Mouse (Mus musculus): ENCODE data around the gene Golt1a.

Gene Golt1a

DNA sequence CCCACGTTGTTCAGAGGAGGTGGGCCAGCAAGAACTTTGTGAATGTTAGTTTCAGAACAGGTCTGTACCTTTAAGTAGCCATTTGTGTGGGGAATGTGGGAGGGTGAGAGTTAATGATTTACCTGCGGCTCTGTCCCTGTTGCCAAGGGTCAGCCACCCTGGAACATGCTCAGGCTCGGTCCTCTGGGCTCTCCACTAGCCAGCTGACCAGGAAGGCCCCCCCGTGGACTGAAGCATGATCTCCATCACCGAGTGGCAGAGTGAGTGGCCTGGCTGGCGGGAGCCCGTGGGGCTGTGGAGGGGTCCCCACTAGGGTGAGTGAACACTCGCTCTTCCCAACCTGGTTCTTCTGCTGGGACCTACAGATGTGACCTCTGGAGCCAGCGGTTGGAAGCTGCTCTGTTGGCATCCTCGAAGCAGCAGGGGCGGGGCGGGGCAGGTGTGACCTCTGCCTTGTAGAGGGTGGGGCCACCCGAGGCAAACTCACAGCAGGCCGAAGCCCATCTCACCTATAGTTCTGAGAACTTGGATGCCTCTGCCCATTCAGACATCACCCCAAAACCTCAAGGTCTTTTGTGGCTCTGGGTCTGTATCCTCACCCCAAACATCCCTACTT lies at the start of gene Golt1a:
TSS of gene Golt1a (plus strand) at position 149 of the 616 bp plus-strand sequence.
- no peak for DNase-seq (ENCODE audit: low spot score)

- DNase-seq (ENCODE audit: low spot score), result no peak
These were observed 47.0 kb upstream of the Golt1a start for GRCm38 (mm10) chr1:133262628-133263027.

- DNase-seq (ENCODE audit: low spot score), result no peak
These were observed 46.5 kb upstream of the Golt1a start for GRCm38 (mm10) chr1:133263134-133263533.

GRCm38 (mm10) chr1:133264367-133264766 lies 45.2 kb upstream of the Golt1a start:
- no peak for DNase-seq (ENCODE audit: low spot score)

- DNase-seq (ENCODE audit: low spot score), result no peak
These were observed 44.4 kb upstream of the Golt1a start for GRCm38 (mm10) chr1:133265114-133265766.

DNA sequence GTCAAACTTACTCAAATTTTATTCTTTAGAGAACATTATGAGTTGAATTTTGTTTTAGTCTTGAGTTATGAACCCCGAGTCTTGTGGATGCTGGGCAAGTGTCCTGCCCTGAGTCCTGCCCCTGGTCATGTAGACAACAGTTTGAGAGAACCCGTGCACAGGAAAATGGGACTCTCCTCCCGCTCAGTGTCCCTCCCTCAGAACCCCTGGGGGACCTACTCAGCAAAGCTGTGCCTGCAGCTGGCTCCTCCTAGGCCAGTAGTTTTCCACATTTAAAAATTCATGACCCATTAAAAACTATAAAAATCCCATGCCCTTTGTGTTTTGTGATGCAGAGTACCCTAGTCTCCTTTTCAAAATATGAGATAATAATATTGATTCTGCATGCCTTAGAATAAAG lies 42.5 kb upstream of the Golt1a start:
- no peak for DNase-seq (ENCODE audit: low spot score)

GRCm38 (mm10) chr1:133267813-133268492 lies 41.6 kb upstream of the Golt1a start:
- DNase-seq (ENCODE audit: low spot score), result no peak

DNA sequence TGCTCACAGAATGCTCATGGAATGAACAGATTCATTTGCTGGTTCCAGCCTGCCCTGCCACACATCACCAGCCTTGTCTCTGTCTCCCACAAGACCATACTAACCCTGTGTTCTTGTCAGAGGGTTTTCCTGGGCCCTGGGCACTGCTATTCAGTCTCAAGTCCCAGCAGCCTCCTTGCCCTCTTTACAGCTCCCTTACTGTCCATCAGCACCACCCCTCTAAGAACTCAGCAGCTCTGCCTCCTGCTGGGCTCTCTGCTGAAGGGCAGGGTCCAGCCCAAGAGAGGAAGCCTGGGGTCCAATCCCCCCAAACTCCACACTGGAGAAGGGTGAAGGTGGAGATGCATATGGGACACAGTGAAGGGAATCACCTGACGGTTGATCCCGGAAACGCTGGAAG lies 41.1 kb upstream of the Golt1a start:
- no peak for DNase-seq (ENCODE audit: low spot score)

- DNase-seq (ENCODE audit: low spot score), result no peak
These were observed 39.3 kb upstream of the Golt1a start for GRCm38 (mm10) chr1:133270336-133270735.

DNA sequence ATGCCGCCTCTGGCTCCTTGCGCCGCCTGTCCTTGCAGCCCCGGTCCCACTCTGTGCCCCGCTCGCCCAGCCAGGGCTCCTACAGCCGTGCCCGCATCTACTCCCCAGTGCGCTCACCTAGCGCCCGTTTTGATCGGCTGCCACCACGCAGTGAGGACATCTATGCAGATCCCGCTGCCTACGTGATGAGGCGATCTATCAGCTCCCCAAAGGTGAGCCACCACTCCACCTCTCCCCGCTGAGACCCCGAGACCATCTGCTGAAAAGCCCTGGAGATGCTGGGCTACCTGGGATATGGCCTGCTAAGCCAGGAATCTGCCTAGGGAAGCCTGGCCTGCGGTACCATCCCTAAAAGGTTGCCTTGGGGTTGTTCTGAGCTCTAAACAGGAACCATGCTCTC lies 35.4 kb upstream of the Golt1a start:
- DNase-seq (ENCODE audit: low spot score), result no peak

DNA sequence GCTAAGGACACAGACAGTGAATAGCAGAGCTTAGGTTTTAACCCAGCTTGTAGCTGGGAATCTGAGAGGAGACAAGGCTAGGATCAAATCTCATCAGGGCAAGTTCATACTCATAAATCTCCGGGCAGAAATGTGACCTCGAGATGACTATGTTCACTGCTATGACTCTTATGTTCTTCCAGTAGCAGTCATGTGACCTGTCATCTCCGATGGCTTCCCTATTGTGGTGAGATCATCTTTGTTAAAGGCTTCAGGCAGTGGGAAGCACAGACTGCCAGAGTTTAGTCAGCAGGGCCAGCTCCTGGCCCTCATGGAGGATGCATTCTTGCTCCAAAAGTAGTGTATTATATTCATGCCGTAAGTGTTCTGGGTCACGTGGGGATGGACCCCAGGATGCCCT lies 32.6 kb upstream of the Golt1a start:
- DNase-seq (ENCODE audit: low spot score), result no peak

- no peak for DNase-seq (ENCODE audit: low spot score)
These were observed 31.1 kb upstream of the Golt1a start for GRCm38 (mm10) chr1:133278539-133278938.

DNA sequence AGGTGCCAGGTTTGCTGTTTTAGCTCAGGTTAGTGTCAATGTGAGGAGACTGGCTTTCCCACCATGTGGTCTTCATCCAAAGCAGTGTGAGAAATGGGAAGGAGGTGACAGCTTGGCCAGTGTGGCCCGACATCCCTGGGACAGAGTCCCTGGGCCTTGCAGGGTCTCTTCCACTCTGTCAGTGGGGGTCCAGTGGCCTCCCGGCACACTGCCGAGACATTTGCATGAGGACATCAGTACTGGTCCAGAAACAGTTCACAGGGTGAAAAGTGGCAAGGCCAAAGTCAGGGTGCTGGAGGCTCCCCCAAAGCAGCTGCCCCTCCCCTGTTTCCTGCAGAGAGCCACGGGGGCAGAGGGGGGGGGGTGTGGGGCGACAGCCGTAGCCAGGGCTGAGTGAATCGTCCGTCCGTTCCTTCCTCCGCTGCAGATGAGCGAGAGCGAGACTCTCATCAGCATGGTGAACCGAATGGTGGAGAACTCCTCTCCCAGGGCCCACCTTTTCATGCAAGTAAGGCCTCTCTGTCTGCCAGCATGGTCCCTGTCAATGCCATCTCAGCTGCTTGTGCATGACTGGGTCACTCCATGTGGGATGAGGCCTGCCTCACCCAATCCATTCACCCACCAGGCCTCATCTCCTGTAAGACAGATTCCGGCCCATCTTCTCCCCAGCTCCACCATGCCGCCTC lies 30.5 kb upstream of the Golt1a start:
- no peak for DNase-seq (ENCODE audit: low spot score)

DNA sequence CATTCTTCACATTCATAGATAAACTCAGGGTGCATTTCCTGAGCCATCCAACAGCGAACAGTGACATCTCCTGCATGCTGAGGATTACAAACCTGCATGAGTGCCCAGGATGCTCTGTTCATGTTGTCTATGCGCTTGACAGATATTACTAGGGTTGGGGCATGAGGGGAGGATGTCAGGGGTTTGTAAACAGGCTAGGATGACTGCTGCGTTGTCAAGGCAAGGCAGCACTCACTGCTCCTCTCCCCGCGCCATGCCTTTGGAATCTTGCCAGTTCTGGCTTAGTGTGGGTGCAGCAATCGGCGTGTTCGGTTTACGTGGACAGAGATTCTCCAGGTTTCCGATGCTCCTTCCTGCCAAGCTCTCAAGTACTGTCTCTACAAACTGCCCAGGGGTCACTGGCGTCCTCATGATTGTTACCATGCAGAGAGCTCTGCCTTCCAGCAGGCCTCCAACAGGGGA lies 29.9 kb upstream of the Golt1a start:
- peak; percentile 11 for DNase-seq (ENCODE audit: low spot score)

DNA sequence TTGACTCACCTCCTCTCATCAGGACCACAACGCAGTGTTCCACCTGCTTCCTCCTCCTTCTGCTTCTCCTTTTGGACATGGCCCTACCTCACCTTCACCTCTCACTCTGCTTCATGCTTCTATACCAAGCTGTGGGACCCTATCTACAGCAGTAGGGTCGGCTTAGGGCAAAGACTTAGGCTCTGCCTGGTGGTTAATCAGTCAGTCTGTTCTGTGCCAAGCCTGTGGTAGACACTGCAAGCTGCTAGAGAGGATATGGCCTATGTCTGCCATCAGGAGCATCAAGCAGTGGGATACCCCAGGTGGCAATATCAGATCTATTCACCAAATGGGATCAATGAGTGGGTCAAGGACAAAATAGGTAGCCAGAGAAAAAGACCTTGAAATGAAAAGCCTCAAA lies 29.1 kb upstream of the Golt1a start:
- DNase-seq (ENCODE audit: low spot score), result no peak

DNA sequence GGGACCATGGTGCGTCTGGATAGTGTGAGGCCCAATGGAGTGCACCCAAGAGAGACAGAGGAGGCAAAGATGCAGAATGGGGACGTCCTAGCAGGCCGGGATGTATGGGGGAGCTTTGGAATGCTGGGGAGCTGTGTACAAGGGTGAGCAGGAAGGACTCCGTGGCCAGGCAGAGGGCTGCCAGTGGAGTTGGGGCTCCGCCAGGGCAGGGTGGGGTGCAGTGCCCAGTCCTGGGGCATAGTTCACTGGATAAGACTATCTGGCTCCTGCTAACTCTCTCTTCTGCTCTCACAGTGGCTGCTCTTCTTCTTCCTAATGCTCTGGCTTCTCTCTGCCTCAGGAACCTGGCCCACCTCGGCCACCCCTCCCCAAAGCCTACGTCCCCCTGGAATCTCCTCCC lies 23.7 kb upstream of the Golt1a start:
- no peak for DNase-seq (ENCODE audit: low spot score)

DNA sequence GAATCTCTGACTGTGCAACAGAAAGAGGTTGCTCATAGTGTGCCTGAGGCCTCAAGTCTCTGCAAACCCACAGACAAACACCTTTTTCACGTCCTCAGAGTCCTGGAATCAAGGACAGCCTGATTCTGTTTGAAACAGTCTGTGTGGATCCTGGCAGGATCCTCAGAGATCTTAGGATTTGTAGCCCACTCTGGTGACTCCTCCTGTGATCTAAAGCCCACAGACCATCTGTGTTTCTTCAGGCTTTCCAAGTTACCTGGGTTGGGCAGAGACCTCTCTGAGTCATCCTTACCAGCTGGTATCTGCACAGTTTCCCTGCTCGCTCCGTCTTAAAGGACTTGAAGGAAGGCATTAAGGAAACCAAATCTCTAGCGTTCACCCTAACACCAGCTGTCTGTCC lies 22.5 kb upstream of the Golt1a start:
- no peak for DNase-seq (ENCODE audit: low spot score)

GRCm38 (mm10) chr1:133287880-133288279 lies 21.7 kb upstream of the Golt1a start:
- no peak for DNase-seq (ENCODE audit: low spot score)

- DNase-seq (ENCODE audit: low spot score), result no peak
These were observed 17.7 kb upstream of the Golt1a start for GRCm38 (mm10) chr1:133291888-133292287.

GRCm38 (mm10) chr1:133292608-133293007 lies 17.0 kb upstream of the Golt1a start:
- no peak for DNase-seq (ENCODE audit: low spot score)

GRCm38 (mm10) chr1:133296376-133296775 lies 13.2 kb upstream of the Golt1a start:
- DNase-seq (ENCODE audit: low spot score), result no peak

GRCm38 (mm10) chr1:133298816-133299215 lies 10.8 kb upstream of the Golt1a start:
- no peak for DNase-seq (ENCODE audit: low spot score)

- no peak for DNase-seq (ENCODE audit: low spot score)
These were observed 7.1 kb upstream of the Golt1a start for GRCm38 (mm10) chr1:133302540-133302939.

Measured in layer of hippocampus, adult 9-10 months (tissue).